Mouse (Mus musculus): Measurements from ENCODE around the gene B9d1. TPM values are rescaled to one million over a fixed set of nuclear protein-coding genes. Genes with fewer than 3 reads are reported as not detected.

The B9d1 gene
- polyA plus RNA-seq, 1 experiment from 2014 or later, result 45.8 TPM

DNA sequence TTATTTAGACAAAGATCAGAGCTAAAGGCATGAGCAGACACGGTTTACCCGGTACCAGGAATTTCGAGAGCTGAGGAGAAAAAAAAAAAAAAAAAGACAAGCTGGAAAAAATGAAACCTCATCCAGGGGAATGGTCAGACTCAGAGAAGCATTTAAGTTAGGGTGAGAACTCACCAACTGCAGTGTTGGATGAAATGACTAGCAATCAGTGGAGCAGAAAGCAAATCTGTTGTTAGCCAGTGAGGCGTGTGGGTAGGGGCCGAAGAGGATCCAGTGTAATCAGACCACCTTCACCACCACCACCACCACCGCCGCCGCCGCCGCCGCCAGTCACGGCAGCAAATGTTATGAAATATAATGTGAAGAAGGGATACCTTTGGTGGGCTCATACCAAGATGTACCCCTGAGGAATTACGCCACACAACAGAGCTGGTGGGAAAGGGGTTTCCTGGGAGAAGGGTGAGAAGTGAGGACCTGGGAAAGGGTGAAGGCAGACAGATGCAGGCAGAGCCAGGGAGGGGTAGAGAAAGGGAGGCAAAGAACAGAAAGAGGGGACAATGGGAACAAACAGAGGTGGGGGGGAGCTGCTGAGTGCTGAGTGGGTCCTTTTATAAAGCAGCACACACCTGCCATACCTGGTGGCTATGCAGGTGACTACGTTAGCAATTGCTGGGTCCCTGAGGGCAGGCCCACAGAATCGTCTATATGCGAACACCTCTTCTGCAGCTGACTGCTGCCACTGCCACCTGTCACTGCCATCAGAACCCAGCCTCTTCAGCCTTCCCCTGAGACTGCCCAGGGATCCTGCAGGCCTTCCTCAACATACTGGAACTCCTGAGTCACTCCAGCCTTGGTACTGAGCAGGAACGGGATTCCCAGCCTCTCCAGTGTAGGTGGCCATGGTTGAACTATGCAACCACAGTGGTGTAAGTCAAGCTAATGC is 27.1 kb upstream of the B9d1 start:
- no peaks in the 10 kb centered on the region for H3K9me3 ChIP-seq (ENCODE audit: control insufficient read depth, low read length)
- no peak overlapping the region for H3K4me2 ChIP-seq (ENCODE audit: low read depth)
- no peak overlapping the region for H3K27ac ChIP-seq (ENCODE audit: low read depth, low read length)
- no peaks in the 10 kb centered on the region for H3K27me3 ChIP-seq (ENCODE audit: control insufficient read depth, insufficient read depth, low read length)
- no peaks in the 10 kb centered on the region for H3K36me3 ChIP-seq (ENCODE audit: control insufficient read depth, insufficient read depth, low read length)
- H3K4me1 ChIP-seq (ENCODE audit: control insufficient read depth, insufficient read depth, low read length), result no peaks in the 10 kb centered on the region
- no peak overlapping the region; the same call in 1 of the 2 replicates for H3K9ac ChIP-seq (ENCODE audit: low read length)
- WGBS, result 63% methylated on average over 17 of the region's 17 CpGs
- no peak for DNase-seq (ENCODE audit: low spot score)
- ATAC-seq (ENCODE audit: insufficient read depth, low FRiP score, low TSS enrichment), result no peak
- H3K4me3 ChIP-seq (ENCODE audit: low read depth, low read length), result no peak overlapping the region

DNA sequence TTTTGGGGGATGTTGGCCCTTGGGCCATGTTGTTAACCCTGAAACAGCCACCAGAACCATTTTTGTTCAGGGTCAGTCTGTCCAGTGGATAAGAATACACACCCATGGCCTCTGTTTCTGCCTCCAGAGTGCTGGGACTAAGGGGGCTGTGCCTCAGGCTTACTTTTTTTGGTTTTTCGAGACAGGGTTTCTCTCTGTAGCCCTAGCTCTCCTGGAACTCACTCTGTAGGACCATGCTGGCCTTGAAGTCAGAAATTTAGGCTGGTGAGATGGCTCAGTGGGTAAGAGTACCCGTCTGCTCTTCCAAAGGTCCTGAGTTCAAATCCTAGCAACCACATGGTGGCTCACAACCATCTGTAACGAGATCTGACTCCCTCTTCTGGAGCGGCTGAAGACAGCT is 26.2 kb upstream of the B9d1 start:
- no peak overlapping the region for H3K9ac ChIP-seq (ENCODE audit: low read length)
- ATAC-seq (ENCODE audit: insufficient read depth, low FRiP score, low TSS enrichment) (no peak), DNase-seq (ENCODE audit: low spot score) (no peak)
- H3K4me1 ChIP-seq (ENCODE audit: control insufficient read depth, insufficient read depth, low read length), result no peaks in the 10 kb centered on the region
- no peak overlapping the region for H3K27ac ChIP-seq (ENCODE audit: low read depth, low read length)
- H3K36me3 ChIP-seq (ENCODE audit: control insufficient read depth, insufficient read depth, low read length), result no peaks in the 10 kb centered on the region
- H3K4me3 ChIP-seq (ENCODE audit: low read depth, low read length), result no peak overlapping the region
- H3K9me3 ChIP-seq (ENCODE audit: control insufficient read depth, low read length), result no peaks in the 10 kb centered on the region
- no peak overlapping the region for H3K4me2 ChIP-seq (ENCODE audit: low read depth)
- no peaks in the 10 kb centered on the region for H3K27me3 ChIP-seq (ENCODE audit: control insufficient read depth, insufficient read depth, low read length)
- WGBS, result 89% methylated on average over 4 of the region's 4 CpGs

DNA sequence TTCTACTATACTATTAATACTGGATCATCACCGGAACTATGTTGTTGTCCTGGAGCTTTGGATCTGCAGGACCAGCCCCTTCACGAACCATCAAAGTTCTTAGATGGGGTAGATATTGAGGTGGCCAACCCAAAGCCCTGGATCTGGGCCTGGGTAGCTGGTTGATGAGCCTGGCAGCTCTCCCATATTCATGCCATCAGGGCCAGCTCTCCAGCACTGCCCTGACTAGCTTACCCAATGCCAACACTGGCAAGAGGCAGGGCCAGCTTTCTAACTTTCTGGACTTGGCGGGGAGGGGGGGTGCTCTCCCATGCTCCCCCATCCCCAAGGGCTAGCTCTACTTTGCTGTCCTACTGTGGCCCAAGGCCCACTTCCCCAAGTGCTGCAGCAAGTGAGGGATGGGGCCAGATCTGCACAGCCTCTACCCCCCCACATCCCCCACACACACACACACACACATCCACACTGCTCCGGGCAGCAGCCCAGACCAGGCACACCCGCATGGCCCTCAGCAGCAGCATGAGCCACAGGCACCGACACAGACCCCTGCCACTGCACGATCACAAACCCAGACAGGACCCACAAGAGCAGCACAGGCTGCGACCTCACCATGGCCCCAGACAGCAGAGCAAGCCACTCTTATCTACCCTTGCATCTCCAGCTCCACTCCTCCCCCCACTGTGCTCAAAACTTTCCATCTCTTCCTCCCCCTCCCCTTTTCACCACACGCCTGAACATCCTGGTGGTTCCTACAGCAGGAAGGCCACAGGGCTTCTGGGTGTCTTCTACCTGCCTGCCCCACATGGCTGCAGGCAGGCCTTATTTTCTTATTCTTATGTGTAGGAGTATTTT is 23.5 kb upstream of the B9d1 start:
- no peaks in the 10 kb centered on the region for H3K27me3 ChIP-seq (ENCODE audit: control insufficient read depth, insufficient read depth, low read length)
- H3K9me3 ChIP-seq (ENCODE audit: control insufficient read depth, low read length), result no peaks in the 10 kb centered on the region
- no peak for DNase-seq (ENCODE audit: low spot score)
- no peaks in the 10 kb centered on the region for H3K36me3 ChIP-seq (ENCODE audit: control insufficient read depth, insufficient read depth, low read length)
- H3K9ac ChIP-seq (ENCODE audit: low read length), result no peak overlapping the region
- no peak overlapping the region for H3K4me2 ChIP-seq (ENCODE audit: low read depth)
- H3K4me3 ChIP-seq (ENCODE audit: low read depth, low read length), result no peak overlapping the region
- H3K4me1 ChIP-seq (ENCODE audit: control insufficient read depth, insufficient read depth, low read length), result peaks cover 12% of the 10 kb centered on the region
- H3K27ac ChIP-seq (ENCODE audit: low read depth, low read length), result no peak overlapping the region
- ATAC-seq (ENCODE audit: insufficient read depth, low FRiP score, low TSS enrichment), result no peak
- 78% methylated on average over 9 of the region's 9 CpGs for WGBS

DNA sequence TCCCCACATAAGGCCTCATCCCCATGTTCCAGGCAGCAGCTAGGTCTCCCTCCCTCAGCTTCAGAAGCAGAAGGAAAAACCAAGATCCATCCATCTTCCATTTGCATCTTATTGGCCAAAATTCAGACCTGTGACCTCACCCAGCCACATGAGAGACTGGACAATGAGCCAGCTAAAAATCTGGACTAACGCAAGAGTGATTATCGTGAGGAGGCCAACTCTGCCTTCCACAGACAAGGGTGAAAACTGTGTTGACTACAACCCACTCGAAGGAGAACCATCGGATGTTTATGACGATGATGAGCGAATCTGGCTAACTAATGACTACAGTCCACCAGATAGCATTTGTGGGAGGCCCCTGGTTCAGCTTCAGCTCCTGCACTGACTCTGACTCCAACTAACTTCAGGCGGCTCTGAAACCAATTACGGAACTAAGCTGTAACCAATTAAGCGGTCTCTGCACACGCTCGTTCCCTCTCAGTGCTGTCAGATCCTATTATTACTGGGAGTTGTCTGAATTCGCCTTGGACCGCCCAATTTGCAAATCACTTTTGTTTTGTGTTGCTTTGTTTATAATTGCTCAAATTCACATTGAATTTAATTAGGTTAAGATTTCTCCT is 21.6 kb upstream of the B9d1 start:
- Histone ChIP-seq H3K9me3 (ENCODE audit: control insufficient read depth, low read length) (no peaks in the 10 kb centered on the region), H3K9ac (ENCODE audit: low read length) (no peak overlapping the region), H3K4me1 (ENCODE audit: control insufficient read depth, insufficient read depth, low read length) (peaks cover 16% of the 10 kb centered on the region), H3K4me2 (ENCODE audit: low read depth) (no peak overlapping the region), H3K27me3 (ENCODE audit: control insufficient read depth, insufficient read depth, low read length) (no peaks in the 10 kb centered on the region), H3K4me3 (ENCODE audit: low read depth, low read length) (no peak overlapping the region), H3K27ac (ENCODE audit: low read depth, low read length) (no peak overlapping the region; the same call in 1 of the 2 replicates), H3K36me3 (ENCODE audit: control insufficient read depth, insufficient read depth, low read length) (no peaks in the 10 kb centered on the region)
- WGBS, result 80% methylated on average over 13 of the region's 13 CpGs
- ATAC-seq (ENCODE audit: insufficient read depth, low FRiP score, low TSS enrichment) (no peak), DNase-seq (ENCODE audit: low spot score) (no peak)

DNA sequence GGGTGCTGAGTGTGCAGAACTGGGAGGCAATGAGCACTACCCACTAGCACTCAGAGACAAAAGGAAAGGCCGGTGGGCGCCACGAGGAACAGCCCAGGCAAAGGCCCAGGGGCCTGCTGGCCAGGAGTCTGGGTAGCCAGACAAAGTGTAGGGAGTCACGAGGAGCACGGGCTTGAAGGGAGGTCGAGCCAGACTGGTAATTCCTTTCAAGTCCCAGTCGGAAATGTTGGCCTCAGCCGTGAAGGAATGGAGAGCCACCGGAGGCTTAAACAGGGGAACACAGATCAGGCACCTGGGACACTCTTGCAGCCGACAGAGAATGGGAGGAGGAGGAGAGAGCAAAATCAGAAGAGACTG is 20.7 kb upstream of the B9d1 start:
- ATAC-seq (ENCODE audit: insufficient read depth, low FRiP score, low TSS enrichment), result peak; percentile 24; the same call in 1 of the 2 replicates
- peak overlapping the region; percentile 41; the same call in 1 of the 2 replicates for H3K4me2 ChIP-seq (ENCODE audit: low read depth)
- 12% methylated on average over 10 of the region's 10 CpGs for WGBS
- no peaks in the 10 kb centered on the region for H3K27me3 ChIP-seq (ENCODE audit: control insufficient read depth, insufficient read depth, low read length)
- peaks cover 16% of the 10 kb centered on the region for H3K4me1 ChIP-seq (ENCODE audit: control insufficient read depth, insufficient read depth, low read length)
- DNase-seq (ENCODE audit: low spot score), result no peak
- H3K9me3 ChIP-seq (ENCODE audit: control insufficient read depth, low read length), result no peaks in the 10 kb centered on the region
- no peak overlapping the region for H3K4me3 ChIP-seq (ENCODE audit: low read depth, low read length)
- peak overlapping the region; percentile 97 for H3K27ac ChIP-seq (ENCODE audit: low read depth, low read length)
- H3K9ac ChIP-seq (ENCODE audit: low read length), result peak overlapping the region; percentile 59
- peaks cover 5% of the 10 kb centered on the region for H3K36me3 ChIP-seq (ENCODE audit: control insufficient read depth, insufficient read depth, low read length)

DNA sequence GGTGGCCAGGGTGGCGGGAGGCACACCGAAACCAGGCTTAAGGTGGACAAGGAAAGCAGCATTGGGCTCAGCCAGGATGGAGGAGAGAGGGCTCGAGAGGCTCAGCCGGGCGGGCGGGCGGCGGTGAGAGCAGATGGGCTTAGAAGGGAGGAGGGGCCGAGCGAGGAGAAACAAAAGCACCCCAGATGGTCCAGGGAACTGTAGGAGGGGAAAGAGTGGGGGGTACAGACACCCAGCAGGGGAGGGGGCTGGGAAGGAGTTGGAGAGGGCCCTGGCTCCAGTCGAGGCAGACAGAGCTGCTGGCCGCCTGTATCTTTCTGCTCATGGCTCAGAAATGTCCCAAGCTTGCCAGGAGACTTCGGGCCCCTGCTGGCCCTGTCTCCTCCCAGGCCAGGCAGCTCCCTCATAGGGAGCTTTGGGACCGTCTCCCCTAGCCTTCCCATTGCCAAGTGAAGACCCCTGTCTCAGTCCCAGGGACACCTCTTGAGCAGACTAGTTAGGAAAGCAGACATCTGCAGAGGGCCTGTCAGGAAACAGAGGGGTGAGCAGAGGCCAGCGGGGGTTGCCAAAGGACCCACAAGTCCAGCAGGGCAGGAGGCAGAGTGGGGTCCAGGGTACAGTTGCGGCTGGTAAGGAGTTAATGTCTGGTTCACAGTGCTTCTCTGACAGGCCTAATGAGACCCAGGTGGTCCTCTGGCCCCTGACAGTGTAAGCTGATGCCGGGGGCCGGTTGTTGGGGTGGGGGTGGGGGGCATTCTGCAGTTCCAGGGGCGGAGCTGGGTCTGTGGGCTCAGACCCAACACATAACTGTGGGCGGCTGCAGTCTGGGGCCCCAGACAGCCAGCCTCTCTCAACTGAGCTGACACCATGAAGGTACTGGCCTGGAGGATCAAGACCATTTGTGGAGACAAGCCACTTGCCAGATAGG is 20.1 kb upstream of the B9d1 start, which contains the start of gene Mfap4:
Mfap4 (plus strand) TSS at position 819 of the 928 bp plus-strand sequence.
- Histone ChIP-seq H3K9ac (ENCODE audit: low read length) (peak within 1 kb of the TSS; percentile 59), H3K9me3 (ENCODE audit: control insufficient read depth, low read length) (no peaks in the 10 kb centered on the region), H3K27me3 (ENCODE audit: control insufficient read depth, insufficient read depth, low read length) (no peaks in the 10 kb centered on the region), H3K27ac (ENCODE audit: low read depth, low read length) (peak within 1 kb of the TSS; percentile 97), H3K4me1 (ENCODE audit: control insufficient read depth, insufficient read depth, low read length) (peaks cover 16% of the 10 kb centered on the region), H3K4me2 (ENCODE audit: low read depth) (peak within 1 kb of the TSS; percentile 41), H3K36me3 (ENCODE audit: control insufficient read depth, insufficient read depth, low read length) (peaks cover 12% of the 10 kb centered on the region), H3K4me3 (ENCODE audit: low read depth, low read length) (peak within 1 kb of the TSS; percentile 24)
- ATAC-seq (ENCODE audit: insufficient read depth, low FRiP score, low TSS enrichment) (peak; percentile 87), DNase-seq (ENCODE audit: low spot score) (peak; percentile 75)
- 8% methylated on average over 20 of the region's 20 CpGs for WGBS

DNA sequence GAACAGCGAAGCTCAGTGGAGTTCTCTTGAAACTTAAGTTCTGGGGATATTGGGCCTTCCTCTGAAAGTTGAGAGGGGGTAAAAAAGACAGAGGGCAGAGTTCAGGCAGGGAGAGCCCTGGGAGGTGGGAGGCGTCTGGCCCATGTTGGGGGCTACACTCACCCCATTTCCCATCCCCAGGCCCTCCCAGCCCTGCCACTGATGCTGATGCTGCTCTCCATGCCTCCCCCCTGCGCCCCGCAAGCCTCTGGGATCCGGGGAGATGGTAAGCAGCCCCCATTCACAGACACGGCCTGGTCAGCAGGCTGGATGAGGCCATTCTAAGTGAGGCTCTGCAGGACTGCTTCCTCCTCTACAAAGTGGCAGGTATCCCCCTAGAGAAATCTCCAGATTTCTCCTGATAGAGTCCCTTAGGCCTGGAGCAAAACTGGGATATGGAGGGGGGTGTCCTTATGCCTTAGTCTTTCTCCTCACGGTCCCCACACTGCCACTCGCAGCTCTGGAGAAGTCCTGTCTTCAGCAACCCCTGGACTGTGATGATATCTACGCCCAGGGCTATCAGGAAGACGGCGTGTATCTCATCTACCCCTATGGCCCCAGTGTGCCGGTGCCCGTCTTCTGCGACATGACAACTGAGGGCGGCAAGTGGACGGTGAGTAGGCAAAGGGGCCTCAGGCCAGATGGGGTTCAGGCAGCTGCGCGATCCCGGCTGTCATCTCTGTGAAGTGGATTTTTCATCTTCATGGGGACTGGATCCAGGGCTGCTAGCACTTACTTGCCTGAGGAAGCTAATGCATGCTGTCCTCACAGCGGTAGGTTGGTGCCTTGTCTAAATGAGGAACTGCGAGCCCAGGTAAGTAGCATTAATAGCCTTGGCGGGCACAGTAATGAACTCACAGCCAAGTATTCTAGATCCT is 19.1 kb upstream of the B9d1 start:
- peaks cover 16% of the 10 kb centered on the region for H3K4me1 ChIP-seq (ENCODE audit: control insufficient read depth, insufficient read depth, low read length)
- no peaks in the 10 kb centered on the region for H3K27me3 ChIP-seq (ENCODE audit: control insufficient read depth, insufficient read depth, low read length)
- H3K9me3 ChIP-seq (ENCODE audit: control insufficient read depth, low read length), result no peaks in the 10 kb centered on the region
- no peak for ATAC-seq (ENCODE audit: insufficient read depth, low FRiP score, low TSS enrichment)
- H3K9ac ChIP-seq (ENCODE audit: low read length), result peak overlapping the region; percentile 39
- H3K27ac ChIP-seq (ENCODE audit: low read depth, low read length), result peak overlapping the region; percentile 97
- 59% methylated on average over 22 of the region's 22 CpGs for WGBS
- H3K4me3 ChIP-seq (ENCODE audit: low read depth, low read length), result peak overlapping the region; percentile 24
- no peak for DNase-seq (ENCODE audit: low spot score)
- H3K4me2 ChIP-seq (ENCODE audit: low read depth), result peak overlapping the region; percentile 41
- peaks cover 18% of the 10 kb centered on the region for H3K36me3 ChIP-seq (ENCODE audit: control insufficient read depth, insufficient read depth, low read length)
